Mouse (Mus musculus) gastrocnemius, adult 2 months (tissue): ENCODE measurements at regions not wholly inside any gene's neighbourhood (a gene's known extent, or its start where the extent isn't known, plus 50 kb on each side); places are given as distances from the start of the nearest gene placed in this dataset.

Experiments
- DNase-seq: peaks from one replicate; pipeline ENCODE4 v3.0.0; 2022
- H3K27ac ChIP-seq: fragments of 200-600 bp; 2 replicates; pipeline ENCODE4 v1.8.1; 2022; ENCODE audit warnings: mild to moderate bottlenecking
- H3K4me3 ChIP-seq: fragments of 200-600 bp; 2 replicates; pipeline ENCODE4 v1.8.1; 2022; ENCODE audit warnings: mild to moderate bottlenecking, moderate library complexity
- CTCF ChIP-seq: fragments of 200-600 bp; IDR thresholded peaks from 2 replicates; pipeline ENCODE4 v1.8.1; 2022; ENCODE audit warnings: antibody characterized with exemption, mild to moderate bottlenecking, moderate library complexity
- intact Hi-C: fragments of 180-260 bp; cut with DNase I; formaldehyde crosslinking; loops from one replicate; pipeline ENCODE4 v1.15.1; 2025

GRCm38 (mm10) chr5:144678815-144679750, 82.5 kb downstream of the Tmem130 start:
- no peak overlapping the region for H3K27ac ChIP-seq
- no peak for DNase-seq
- intact Hi-C loops, result no loop called here
- no peak for TF ChIP-seq CTCF
- no peak overlapping the region for H3K4me3 ChIP-seq

- no peak for TF ChIP-seq CTCF
- Histone ChIP-seq H3K27ac (no peak overlapping the region), H3K4me3 (no peak overlapping the region)
- intact Hi-C loops, result no loop called here
- DNase-seq, result no peak
These were observed 77.4 kb downstream of the Tmem130 start for GRCm38 (mm10) chr5:144684184-144684583.
